Mouse (Mus musculus) testis, adult 2 months (tissue): ENCODE measurements around the gene Pqlc2. TPM values are rescaled to one million over a fixed set of nuclear protein-coding genes. Genes with fewer than 3 reads are reported as not detected.

Source experiments
- H3K27ac ChIP-seq: fragments of 200-500 bp; 2 replicates; pipeline ENCODE4 v1.5.1; 2012; ENCODE audit warnings: low read depth, low read length; ENCODE audit not compliant: control insufficient read depth, insufficient read depth
- H3K27me3 ChIP-seq: fragments of 200-500 bp; 2 replicates; pipeline ENCODE4 v1.6.1; 2012; ENCODE audit warnings: mild to moderate bottlenecking, low read length, moderate library complexity; ENCODE audit not compliant: control insufficient read depth, insufficient read depth
- H3K36me3 ChIP-seq: fragments of 200-500 bp; 2 replicates; pipeline ENCODE4 v1.6.1; 2012; ENCODE audit warnings: mild to moderate bottlenecking, low read length; ENCODE audit not compliant: control insufficient read depth, insufficient read depth
- H3K4me1 ChIP-seq: fragments of 200-500 bp; 2 replicates; pipeline ENCODE4 v1.6.1; 2012; ENCODE audit warnings: low read length; ENCODE audit not compliant: control insufficient read depth, insufficient read depth
- H3K4me3 ChIP-seq: fragments of 200-500 bp; 2 replicates; pipeline ENCODE4 v1.5.1; 2012; ENCODE audit warnings: low read depth, mild to moderate bottlenecking, low read length, moderate library complexity, mixed read lengths; ENCODE audit not compliant: control insufficient read depth
- CTCF ChIP-seq: fragments of 200-500 bp; IDR thresholded peaks from 2 replicates; pipeline ENCODE4 v1.5.1; 2012; ENCODE audit warnings: low read depth, mild to moderate bottlenecking, inconsistent platforms, low read length, moderate library complexity; ENCODE audit not compliant: control insufficient read depth, insufficient read depth, insufficient replicate concordance
- POLR2A ChIP-seq: fragments of 200-500 bp; IDR thresholded peaks from 2 replicates; pipeline ENCODE4 v1.6.1; 2012; ENCODE audit warnings: low read depth, mild to moderate bottlenecking, inconsistent platforms, low read length, moderate library complexity; ENCODE audit not compliant: control insufficient read depth
- polyA plus RNA-seq: library from polyadenylated mRNA; depleted of rRNA; stranded (reverse); fragments of >200 nt; gene quantifications from 2 replicates; pipeline ENCODE4 v1.2.3, GENCODE M21; 2012

The Pqlc2 gene
- polyA plus RNA-seq, 1 experiment = 5.5 TPM

- H3K27ac ChIP-seq = no peak overlapping the region
- H3K36me3 ChIP-seq = no peaks in the 10 kb centered on the region
Observed at GRCm38 (mm10) chr4:139265783-139266499, 44.6 kb downstream of the Pqlc2 start.

GRCm38 (mm10) chr4:139262981-139263380 lies 47.5 kb downstream of the Pqlc2 start:
- Histone ChIP-seq H3K4me3 (no peak overlapping the region), H3K27ac (no peak overlapping the region), H3K4me1 (no peaks in the 10 kb centered on the region), H3K27me3 (no peaks in the 10 kb centered on the region), H3K36me3 (no peaks in the 10 kb centered on the region)
- TF ChIP-seq CTCF = no peak
- no peak for TF ChIP-seq POLR2A

More at GRCm38 (mm10) chr4:139265783-139266499, 44.6 kb downstream of the Pqlc2 start:
- Histone ChIP-seq H3K4me3 (no peak overlapping the region), H3K27me3 (no peaks in the 10 kb centered on the region), H3K4me1 (no peaks in the 10 kb centered on the region)
- TF ChIP-seq CTCF = no peak
- no peak for TF ChIP-seq POLR2A

- Histone ChIP-seq H3K27me3 (no peaks in the 10 kb centered on the region), H3K4me1 (no peaks in the 10 kb centered on the region), H3K36me3 (no peaks in the 10 kb centered on the region; the same call in 1 of the 2 replicates), H3K4me3 (no peak overlapping the region), H3K27ac (no peak overlapping the region)
- TF ChIP-seq POLR2A = no peak
- TF ChIP-seq CTCF = no peak
Observed at GRCm38 (mm10) chr4:139259302-139259871, 51.1 kb downstream of the Pqlc2 start.

- Histone ChIP-seq H3K27me3 (no peaks in the 10 kb centered on the region), H3K4me1 (no peaks in the 10 kb centered on the region), H3K4me3 (no peak overlapping the region), H3K36me3 (no peaks in the 10 kb centered on the region; the same call in 1 of the 2 replicates), H3K27ac (no peak overlapping the region)
- TF ChIP-seq CTCF (no peak), POLR2A (no peak)
Observed at GRCm38 (mm10) chr4:139258621-139259301, 51.7 kb downstream of the Pqlc2 start.

DNA sequence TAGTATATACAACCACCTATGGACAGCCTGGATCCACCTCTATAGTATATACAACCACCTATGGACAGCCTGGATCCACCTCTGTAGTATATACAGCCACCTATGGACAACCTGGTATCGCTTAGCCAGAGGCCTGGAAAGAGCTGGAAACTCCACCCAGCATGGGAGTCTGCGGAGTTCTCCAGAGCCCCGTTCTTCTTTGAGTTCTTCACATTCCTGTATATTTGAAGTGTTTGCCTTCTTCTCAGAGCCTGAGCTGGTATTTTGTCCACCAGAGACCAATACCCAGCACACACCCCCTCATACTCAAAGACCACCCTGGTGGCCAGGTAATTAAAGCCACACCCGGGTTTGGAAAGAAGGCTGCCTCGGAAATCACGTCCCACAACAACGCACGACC lies 53.8 kb downstream of the Pqlc2 start:
- Histone ChIP-seq H3K27ac (no peak overlapping the region), H3K36me3 (no peaks in the 10 kb centered on the region; the same call in 1 of the 2 replicates), H3K4me1 (no peaks in the 10 kb centered on the region; the same call in 1 of the 2 replicates), H3K27me3 (no peaks in the 10 kb centered on the region), H3K4me3 (no peak overlapping the region)
- TF ChIP-seq POLR2A (no peak), CTCF (no peak)

GRCm38 (mm10) chr4:139256146-139256545 lies 54.4 kb downstream of the Pqlc2 start:
- no peak overlapping the region for H3K4me3 ChIP-seq
- H3K36me3 ChIP-seq = no peaks in the 10 kb centered on the region; the same call in 1 of the 2 replicates
- peaks cover 3% of the 10 kb centered on the region for H3K4me1 ChIP-seq
- TF ChIP-seq POLR2A = no peak
- TF ChIP-seq CTCF = no peak
- no peaks in the 10 kb centered on the region for H3K27me3 ChIP-seq
- no peak overlapping the region for H3K27ac ChIP-seq

GRCm38 (mm10) chr4:139253206-139253605 lies 57.3 kb downstream of the Pqlc2 start:
- no peak overlapping the region for H3K27ac ChIP-seq
- no peak overlapping the region for H3K4me3 ChIP-seq
- TF ChIP-seq CTCF (no peak), POLR2A (no peak)
- no peaks in the 10 kb centered on the region; the same call in 1 of the 2 replicates for H3K36me3 ChIP-seq
- no peaks in the 10 kb centered on the region for H3K27me3 ChIP-seq
- H3K4me1 ChIP-seq = peaks cover 10% of the 10 kb centered on the region
